Mouse (Mus musculus) erythroblast, embryonic 14.5 days (primary cell): ENCODE measurements at regions not wholly inside any gene's neighbourhood (a gene's known extent, or its start where the extent isn't known, plus 50 kb on each side); places are given as distances from the start of the nearest gene placed in this dataset.

ENCODE experiments used
- H3K27me3 ChIP-seq: 2 replicates; pipeline ENCODE4 v1.6.1; 2012; ENCODE audit warnings: inconsistent platforms; ENCODE audit not compliant: control insufficient read depth
- H3K36me3 ChIP-seq: 2 replicates; pipeline ENCODE4 v1.6.1; 2012; ENCODE audit warnings: mild to moderate bottlenecking, inconsistent platforms; ENCODE audit not compliant: control insufficient read depth
- H3K4me1 ChIP-seq: 2 replicates; pipeline ENCODE4 v1.6.1; 2012; ENCODE audit warnings: inconsistent platforms; ENCODE audit not compliant: control insufficient read depth
- H3K4me3 ChIP-seq: replicated peaks from 2 replicates; pipeline ENCODE3; 2012; ENCODE audit warnings: moderate library complexity, mild to moderate bottlenecking, inconsistent platforms
- H3K9me3 ChIP-seq: 2 replicates; pipeline ENCODE4 v1.6.1; 2012; ENCODE audit warnings: low read length, inconsistent platforms, mixed read lengths; ENCODE audit not compliant: control insufficient read depth
- GATA1 ChIP-seq: IDR thresholded peaks from 2 replicates; pipeline ENCODE4 v1.6.1; 2012; ENCODE audit warnings: low read length, inconsistent platforms, mixed read lengths
- TAL1 ChIP-seq: IDR thresholded peaks from 3 replicates; pipeline ENCODE4 v1.6.1; 2012; ENCODE audit warnings: low read length, inconsistent platforms, mixed read lengths

- no peak overlapping the region for H3K4me3 ChIP-seq
- no peak for TF ChIP-seq TAL1
- no peak for TF ChIP-seq GATA1
- no peaks in the 10 kb centered on the region for H3K36me3 ChIP-seq
- H3K4me1 ChIP-seq, result peaks cover 10% of the 10 kb centered on the region
- H3K27me3 ChIP-seq, result peaks cover 4% of the 10 kb centered on the region
- H3K9me3 ChIP-seq, result no peaks in the 10 kb centered on the region
Measured at GRCm38 (mm10) chr7:128861376-128861775, 116.6 kb downstream of the Sec23ip start.

GRCm38 (mm10) chr7:128868799-128869198 lies 124.1 kb downstream of the Sec23ip start:
- no peaks in the 10 kb centered on the region; the same call in 1 of the 2 replicates for H3K4me1 ChIP-seq
- no peak overlapping the region for H3K4me3 ChIP-seq
- no peaks in the 10 kb centered on the region for H3K36me3 ChIP-seq
- no peaks in the 10 kb centered on the region for H3K27me3 ChIP-seq
- H3K9me3 ChIP-seq, result no peaks in the 10 kb centered on the region
- TF ChIP-seq TAL1 (no peak), GATA1 (no peak)

GRCm38 (mm10) chr7:128884015-128884414 lies 139.3 kb downstream of the Sec23ip start:
- H3K9me3 ChIP-seq, result no peaks in the 10 kb centered on the region
- TF ChIP-seq TAL1 (no peak), GATA1 (no peak)
- no peaks in the 10 kb centered on the region for H3K36me3 ChIP-seq
- H3K27me3 ChIP-seq, result no peaks in the 10 kb centered on the region
- H3K4me1 ChIP-seq, result no peaks in the 10 kb centered on the region
- no peak overlapping the region for H3K4me3 ChIP-seq

- Histone ChIP-seq H3K9me3 (no peaks in the 10 kb centered on the region), H3K27me3 (no peaks in the 10 kb centered on the region), H3K4me1 (no peaks in the 10 kb centered on the region), H3K36me3 (no peaks in the 10 kb centered on the region), H3K4me3 (no peak overlapping the region)
- TF ChIP-seq TAL1, result no peak
- no peak for TF ChIP-seq GATA1
Measured at GRCm38 (mm10) chr7:128885551-128885950, 140.8 kb downstream of the Sec23ip start.

GRCm38 (mm10) chr7:128910134-128910533 lies 165.4 kb downstream of the Sec23ip start:
- TF ChIP-seq TAL1, result no peak
- TF ChIP-seq GATA1, result no peak
- H3K27me3 ChIP-seq, result no peaks in the 10 kb centered on the region
- no peaks in the 10 kb centered on the region for H3K4me1 ChIP-seq
- H3K36me3 ChIP-seq, result no peaks in the 10 kb centered on the region
- H3K4me3 ChIP-seq, result no peak overlapping the region
- H3K9me3 ChIP-seq, result no peaks in the 10 kb centered on the region; the same call in 1 of the 2 replicates

- no peaks in the 10 kb centered on the region for H3K36me3 ChIP-seq
- no peak overlapping the region for H3K4me3 ChIP-seq
- peaks cover 5% of the 10 kb centered on the region; the same call in 1 of the 2 replicates for H3K9me3 ChIP-seq
- no peaks in the 10 kb centered on the region for H3K4me1 ChIP-seq
- H3K27me3 ChIP-seq, result no peaks in the 10 kb centered on the region
- TF ChIP-seq GATA1 (no peak), TAL1 (no peak)
Measured at GRCm38 (mm10) chr7:128937976-128938730, 193.4 kb downstream of the Sec23ip start.

- Histone ChIP-seq H3K36me3 (no peaks in the 10 kb centered on the region), H3K9me3 (peaks cover 4% of the 10 kb centered on the region; the same call in 1 of the 2 replicates), H3K4me1 (no peaks in the 10 kb centered on the region), H3K27me3 (no peaks in the 10 kb centered on the region), H3K4me3 (no peak overlapping the region)
- TF ChIP-seq TAL1 (no peak), GATA1 (no peak)
Measured at GRCm38 (mm10) chr7:128960575-128960974, 215.8 kb downstream of the Sec23ip start.

GRCm38 (mm10) chr7:128979904-128980303 lies 235.2 kb downstream of the Sec23ip start:
- Histone ChIP-seq H3K36me3 (no peaks in the 10 kb centered on the region), H3K27me3 (no peaks in the 10 kb centered on the region), H3K4me3 (no peak overlapping the region), H3K9me3 (peaks cover 10% of the 10 kb centered on the region), H3K4me1 (no peaks in the 10 kb centered on the region)
- TF ChIP-seq TAL1, result no peak
- no peak for TF ChIP-seq GATA1

- Histone ChIP-seq H3K4me1 (no peaks in the 10 kb centered on the region), H3K27me3 (no peaks in the 10 kb centered on the region), H3K9me3 (peaks cover 10% of the 10 kb centered on the region), H3K4me3 (no peak overlapping the region), H3K36me3 (no peaks in the 10 kb centered on the region)
- TF ChIP-seq TAL1 (no peak), GATA1 (no peak)
Measured at GRCm38 (mm10) chr7:128980827-128981226, 236.1 kb downstream of the Sec23ip start.

GRCm38 (mm10) chr7:128998759-128999158 lies 254.0 kb downstream of the Sec23ip start:
- Histone ChIP-seq H3K36me3 (no peaks in the 10 kb centered on the region), H3K4me1 (no peaks in the 10 kb centered on the region), H3K9me3 (peaks cover 19% of the 10 kb centered on the region), H3K27me3 (no peaks in the 10 kb centered on the region), H3K4me3 (no peak overlapping the region)
- no peak for TF ChIP-seq GATA1
- no peak for TF ChIP-seq TAL1
